Mouse (Mus musculus) G1E (cell line): ENCODE results near the gene Mapk8ip3.

Experiments used
- CTCF ChIP-seq: IDR thresholded peaks from 2 replicates; pipeline ENCODE4 v1.5.1; 2012; ENCODE audit warnings: low read depth, low read length, inconsistent platforms, mixed read lengths
- GATA1 ChIP-seq: IDR thresholded peaks from 2 replicates; pipeline ENCODE4 v1.6.1; 2012; ENCODE audit warnings: borderline replicate concordance, low read length, inconsistent platforms, mixed read lengths
- POLR2AphosphoS5 ChIP-seq: IDR thresholded peaks from 2 replicates; pipeline ENCODE4 v1.6.1; 2012; ENCODE audit warnings: low read depth, low read length, inconsistent platforms; ENCODE audit not compliant: insufficient replicate concordance

GRCm38 (mm10) chr17:24893276-24893675, 43.5 kb downstream of the Mapk8ip3 start:
- no peak for TF ChIP-seq POLR2AphosphoS5
- no peak for TF ChIP-seq CTCF
- no peak for TF ChIP-seq GATA1
